Mouse (Mus musculus): ENCODE data around the gene Prf1. TPM values are rescaled to one million over a fixed set of nuclear protein-coding genes. Genes with fewer than 3 reads are reported as not detected.
A peak's percentile ranks its signal among the peaks of the same experiment; 100 is the strongest.

Gene Prf1
- total RNA-seq, 2 experiments from 2014 or later, result 0.11 TPM; not detected in 1

- intact Hi-C loops (cut with DNase I), result no loop called here
These were observed 12.4 kb upstream of the Prf1 start for GRCm38 (mm10) chr10:61285271-61285670.

GRCm38 (mm10) chr10:61286246-61286645 is 11.4 kb upstream of the Prf1 start:
- DNase-seq, result no peak
- intact Hi-C loops (cut with DNase I), result no loop called here

More at GRCm38 (mm10) chr10:61285271-61285670, 12.4 kb upstream of the Prf1 start:
- DNase-seq, result peak; percentile 56 to 71

GRCm38 (mm10) chr10:61290016-61290415 is 7.6 kb upstream of the Prf1 start:
- DNase-seq, result no peak
- intact Hi-C loops (cut with DNase I), result no loop called here

- intact Hi-C loops (cut with DNase I), result no loop called here
These were observed 7.2 kb upstream of the Prf1 start for GRCm38 (mm10) chr10:61290479-61290878.

GRCm38 (mm10) chr10:61294242-61294641 is 3.4 kb upstream of the Prf1 start:
- intact Hi-C loops (cut with DNase I), result no loop called here
- DNase-seq, result no peak

More at GRCm38 (mm10) chr10:61290479-61290878, 7.2 kb upstream of the Prf1 start:
- DNase-seq, result no peak

GRCm38 (mm10) chr10:61296713-61297445 is 754 bp upstream of the Prf1 start:
- DNase-seq, result no peak
- intact Hi-C loops (cut with DNase I), result no loop called here

- DNase-seq, result no peak
These were observed 3.4 kb downstream of the Prf1 start for GRCm38 (mm10) chr10:61300996-61301395.

GRCm38 (mm10) chr10:61304046-61304445 is 6.4 kb downstream of the Prf1 start:
- intact Hi-C loops (cut with DNase I), result no loop called here
- DNase-seq, result no peak

More at GRCm38 (mm10) chr10:61300996-61301395, 3.4 kb downstream of the Prf1 start:
- intact Hi-C loops (cut with DNase I), result no loop called here

GRCm38 (mm10) chr10:61305928-61306590 is 8.4 kb downstream of the Prf1 start:
- DNase-seq, result no peak
- intact Hi-C loops (cut with DNase I), result no loop called here

- no peak for DNase-seq
These were observed 11.2 kb downstream of the Prf1 start for GRCm38 (mm10) chr10:61308706-61309320.

GRCm38 (mm10) chr10:61312159-61312558 is 14.5 kb downstream of the Prf1 start:
- DNase-seq, result no peak
- intact Hi-C loops (cut with DNase I), result loop anchor here (5.0 kb wide), 1 partner anchor 35 kb away; no protein-coding TSS in a partner anchor

More at GRCm38 (mm10) chr10:61308706-61309320, 11.2 kb downstream of the Prf1 start:
- intact Hi-C loops (cut with DNase I), result no loop called here

- intact Hi-C loops (cut with DNase I), result loop anchor here (5.0 kb wide), 1 partner anchor 35 kb away; no protein-coding TSS in a partner anchor
- DNase-seq, result no peak
These were observed 15.1 kb downstream of the Prf1 start for GRCm38 (mm10) chr10:61312754-61313153.

- no peak for DNase-seq
- intact Hi-C loops (cut with DNase I), result loop anchor here (5.0 kb wide), 1 partner anchor 36 kb away; no protein-coding TSS in a partner anchor
These were observed 16.1 kb downstream of the Prf1 start for GRCm38 (mm10) chr10:61313750-61314149.

- intact Hi-C loops (cut with DNase I), result no loop called here
- DNase-seq, result no peak
These were observed 17.8 kb downstream of the Prf1 start for GRCm38 (mm10) chr10:61315324-61315880.

- intact Hi-C loops (cut with DNase I), result no loop called here
- no peak for DNase-seq
These were observed 20.9 kb downstream of the Prf1 start for GRCm38 (mm10) chr10:61318527-61318926.

- intact Hi-C loops (cut with DNase I), result no loop called here
- peak; percentile 51 to 64 for DNase-seq
These were observed 27.1 kb downstream of the Prf1 start for GRCm38 (mm10) chr10:61324717-61325116.

- intact Hi-C loops (cut with DNase I), result no loop called here
- no peak for DNase-seq
These were observed 28.2 kb downstream of the Prf1 start for GRCm38 (mm10) chr10:61325782-61326328.

GRCm38 (mm10) chr10:61327545-61327944 is 29.9 kb downstream of the Prf1 start:
- intact Hi-C loops (cut with DNase I), result no loop called here
- DNase-seq, result no peak

GRCm38 (mm10) chr10:61328927-61329326 is 31.3 kb downstream of the Prf1 start:
- intact Hi-C loops (cut with DNase I), result loop anchor here (2.0 kb wide), 1 partner anchor 54 kb away; no protein-coding TSS in a partner anchor
- no peak for DNase-seq

GRCm38 (mm10) chr10:61331046-61331445 is 33.4 kb downstream of the Prf1 start:
- intact Hi-C loops (cut with DNase I), result no loop called here
- DNase-seq, result peak; percentile 48 to 54

GRCm38 (mm10) chr10:61334545-61334944 is 36.9 kb downstream of the Prf1 start:
- DNase-seq, result no peak
- intact Hi-C loops (cut with DNase I), result no loop called here
